Mouse (Mus musculus) retina, postnatal 7 days (tissue): ENCODE measurements around the gene Ttc22.

ENCODE experiments used
- DNase-seq: peaks from one replicate; pipeline ENCODE4 v3.0.0-alpha.2; 2012; ENCODE audit warnings: low read depth, low spot score

Ttc22 gene

GRCm38 (mm10) chr4:106663956-106664470, 41.8 kb downstream of the Ttc22 start:
- DNase-seq = no peak

GRCm38 (mm10) chr4:106664697-106665096, 42.5 kb downstream of the Ttc22 start:
- DNase-seq = no peak

- no peak for DNase-seq
Observed at GRCm38 (mm10) chr4:106665269-106665668, 43.0 kb downstream of the Ttc22 start.

GRCm38 (mm10) chr4:106665673-106666072, 43.4 kb downstream of the Ttc22 start:
- no peak for DNase-seq

- no peak for DNase-seq
Observed at GRCm38 (mm10) chr4:106666546-106666945, 44.3 kb downstream of the Ttc22 start.

- DNase-seq = no peak
Observed at GRCm38 (mm10) chr4:106676749-106677148, 54.5 kb downstream of the Ttc22 start.

- DNase-seq = peak; percentile 78
Observed at GRCm38 (mm10) chr4:106678442-106679118, 56.3 kb downstream of the Ttc22 start, which contains the start of gene Ttc4. Gene Ttc4, minus strand, starts transcription at chr4:106678944.

- DNase-seq = no peak
Observed at GRCm38 (mm10) chr4:106679152-106679551, 56.9 kb downstream of the Ttc22 start.

GRCm38 (mm10) chr4:106680955-106681354, 58.7 kb downstream of the Ttc22 start:
- DNase-seq = no peak

GRCm38 (mm10) chr4:106688636-106689296, 66.5 kb downstream of the Ttc22 start:
- no peak for DNase-seq
